In the genomic region with DNA sequence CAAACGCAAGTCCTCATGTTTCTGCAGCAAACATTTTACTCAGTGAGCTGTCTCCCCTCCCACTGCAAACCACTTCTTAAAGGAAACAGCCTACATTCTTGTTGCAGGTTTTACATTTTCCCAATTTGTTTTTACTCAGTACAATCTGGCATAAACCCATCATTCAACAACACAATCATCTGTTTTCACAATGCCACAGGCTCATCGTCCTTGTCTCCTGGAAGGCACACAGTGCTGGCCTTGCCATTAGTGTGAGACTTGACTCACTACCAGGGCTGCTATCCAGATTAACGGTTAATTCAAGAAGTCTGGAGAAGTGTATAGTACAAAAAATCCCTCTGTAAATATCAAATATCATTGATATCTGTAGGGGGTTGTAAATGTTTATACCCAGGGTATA, we compare ENCODE assay signal across 28 mouse cellular contexts.
"Had no signal": no experiment of that assay in that cellular context is flagged by ENCODE, and none has a peak within 500 bp of the region (broad histone marks: within the 10 kb centered on the region; RNA-seq: fewer than 3 reads in every experiment).

No protein-coding gene starts in this region.

- DNase-seq: gastrocnemius, adult 2 months; gastrocnemius, postnatal 10 days; gastrocnemius, postnatal 25 days; heart, adult 18-20 months; heart, postnatal 10 days; heart, postnatal 4 days; kidney, adult 2 months; kidney, adult 9 months; kidney, postnatal 14 days; kidney, postnatal 36 days; layer of hippocampus, adult 9-11 months; layer of hippocampus, postnatal 36 days; left cerebral cortex, postnatal 4 days had no signal

- ATAC-seq: hindbrain, embryonic 16.5 days; inflammation-experienced regulatory T-cells, adult 6 months; intestine, embryonic 15.5 days; intestine, postnatal 0 days; liver, embryonic 12.5 days had no signal

- H3K36me3 ChIP-seq: heart, embryonic 10.5 days; heart, embryonic 12.5 days; hindbrain, embryonic 10.5 days; hindbrain, embryonic 12.5 days; intestine, embryonic 15.5 days; kidney, embryonic 15.5 days; limb, embryonic 13.5 days; limb, embryonic 15.5 days; liver, embryonic 12.5 days had no signal

- H3K27ac ChIP-seq: gastrocnemius, adult 2 months; heart, embryonic 10.5 days; hindbrain, embryonic 10.5 days; hindbrain, embryonic 12.5 days; hindbrain, embryonic 14.5 days; intestine, embryonic 15.5 days; kidney, embryonic 15.5 days; kidney, postnatal 0 days; limb, embryonic 13.5 days; limb, embryonic 15.5 days; liver, embryonic 12.5 days; liver, embryonic 14.5 days had no signal

- H3K9ac ChIP-seq: heart, embryonic 12.5 days; hindbrain, embryonic 12.5 days; hindbrain, embryonic 14.5 days; intestine, embryonic 15.5 days; kidney, embryonic 15.5 days; limb, embryonic 13.5 days; limb, embryonic 15.5 days; liver, embryonic 12.5 days; liver, embryonic 14.5 days had no signal

- H3K4me2 ChIP-seq: heart, embryonic 12.5 days; hindbrain, embryonic 12.5 days; hindbrain, embryonic 14.5 days; intestine, embryonic 15.5 days; kidney, embryonic 15.5 days; limb, embryonic 13.5 days; limb, embryonic 15.5 days; liver, embryonic 12.5 days had no signal

- H3K9me3 ChIP-seq: heart, embryonic 10.5 days; heart, embryonic 12.5 days; hindbrain, embryonic 10.5 days; hindbrain, embryonic 12.5 days; intestine, embryonic 15.5 days; kidney, embryonic 15.5 days; limb, embryonic 13.5 days; limb, embryonic 15.5 days; liver, embryonic 12.5 days had no signal

- H3K27me3 ChIP-seq: heart, embryonic 12.5 days; hindbrain, embryonic 12.5 days; intestine, embryonic 15.5 days; kidney, embryonic 15.5 days; limb, embryonic 13.5 days; limb, embryonic 15.5 days; liver, embryonic 12.5 days had no signal

- H3K4me3 ChIP-seq: gastrocnemius, adult 2 months; heart, embryonic 10.5 days; heart, embryonic 12.5 days; hindbrain, embryonic 10.5 days; hindbrain, embryonic 12.5 days; intestine, embryonic 15.5 days; kidney, embryonic 15.5 days; limb, embryonic 13.5 days; limb, embryonic 15.5 days; liver, embryonic 12.5 days had no signal

- H3K4me1 ChIP-seq: heart, embryonic 10.5 days; heart, embryonic 12.5 days; hindbrain, embryonic 10.5 days; hindbrain, embryonic 12.5 days; intestine, embryonic 15.5 days; kidney, embryonic 15.5 days; limb, embryonic 13.5 days; limb, embryonic 15.5 days; liver, embryonic 12.5 days had no signal
